Mouse (Mus musculus): ENCODE data around the gene Ereg. TPM values are rescaled to one million over a fixed set of nuclear protein-coding genes. Genes with fewer than 3 reads are reported as not detected.

Ereg gene
- polyA plus RNA-seq, 1 experiment from 2014 or later, result 0.07 TPM

- Histone ChIP-seq H3K27me3 (replicated peaks) (peaks cover 14% of the 10 kb centered on the region), H3K4me3 (peak overlapping the region; percentile 57), H3K9me3 (no peaks in the 10 kb centered on the region), H3K4me2 (peak overlapping the region; percentile 94), H3K36me3 (no peaks in the 10 kb centered on the region), H3K9ac (no peak overlapping the region), H3K4me1 (peaks cover 12% of the 10 kb centered on the region; the same call in 1 of the 2 replicates), H3K27ac (replicated peaks) (no peak overlapping the region)
- no peak for ATAC-seq (ENCODE audit: extremely low read depth, insufficient number of reproducible peaks, low FRiP score, low TSS enrichment)
- 48% methylated on average over 8 of the region's 8 CpGs for whole genome bisulfite sequencing
These were observed 796 bp upstream of the Ereg start for GRCm38 (mm10) chr5:91073626-91074025.

- peak overlapping the region; percentile 57 for H3K4me3 ChIP-seq
- H3K27me3 ChIP-seq (replicated peaks), result peaks cover 14% of the 10 kb centered on the region
- H3K36me3 ChIP-seq, result no peaks in the 10 kb centered on the region
- H3K4me1 ChIP-seq, result peaks cover 12% of the 10 kb centered on the region; the same call in 1 of the 2 replicates
- no peak for ATAC-seq (ENCODE audit: extremely low read depth, insufficient number of reproducible peaks, low FRiP score, low TSS enrichment)
- H3K4me2 ChIP-seq, result peak overlapping the region; percentile 94
- peak overlapping the region; percentile 73 for H3K9ac ChIP-seq
- H3K27ac ChIP-seq (replicated peaks), result no peak overlapping the region
- no peaks in the 10 kb centered on the region for H3K9me3 ChIP-seq
- 22% methylated on average over 8 of the region's 8 CpGs for WGBS
These were observed 396 bp upstream of the Ereg start for GRCm38 (mm10) chr5:91074026-91074425.

- Histone ChIP-seq H3K9me3 (no peaks in the 10 kb centered on the region), H3K4me2 (peak overlapping the region; percentile 94), H3K27me3 (replicated peaks) (peaks cover 14% of the 10 kb centered on the region), H3K9ac (no peak overlapping the region; the same call in 1 of the 2 replicates), H3K27ac (replicated peaks) (no peak overlapping the region), H3K4me3 (peak overlapping the region; percentile 57), H3K36me3 (no peaks in the 10 kb centered on the region), H3K4me1 (peaks cover 12% of the 10 kb centered on the region; the same call in 1 of the 2 replicates)
- 41% methylated on average over 1 of the region's 1 CpGs for WGBS
- no peak for ATAC-seq (ENCODE audit: extremely low read depth, insufficient number of reproducible peaks, low FRiP score, low TSS enrichment)
These were observed 599 bp downstream of the Ereg start for GRCm38 (mm10) chr5:91075021-91075420.

GRCm38 (mm10) chr5:91083016-91083415 lies 8.6 kb downstream of the Ereg start:
- Histone ChIP-seq H3K9ac (no peak overlapping the region), H3K4me2 (no peak overlapping the region), H3K9me3 (no peaks in the 10 kb centered on the region), H3K4me3 (no peak overlapping the region), H3K27me3 (replicated peaks) (no peaks in the 10 kb centered on the region), H3K27ac (replicated peaks) (no peak overlapping the region), H3K4me1 (no peaks in the 10 kb centered on the region), H3K36me3 (no peaks in the 10 kb centered on the region)
- WGBS, result 48% methylated on average over 5 of the region's 5 CpGs
- ATAC-seq (ENCODE audit: extremely low read depth, insufficient number of reproducible peaks, low FRiP score, low TSS enrichment), result no peak

- H3K9ac ChIP-seq, result no peak overlapping the region
- H3K9me3 ChIP-seq, result no peaks in the 10 kb centered on the region
- H3K4me3 ChIP-seq, result no peak overlapping the region
- H3K4me1 ChIP-seq, result no peaks in the 10 kb centered on the region
- no peak overlapping the region for H3K4me2 ChIP-seq
- H3K27ac ChIP-seq (replicated peaks), result no peak overlapping the region
- no peaks in the 10 kb centered on the region for H3K36me3 ChIP-seq
- 55% methylated on average over 5 of the region's 5 CpGs for WGBS
- ATAC-seq (ENCODE audit: extremely low read depth, insufficient number of reproducible peaks, low FRiP score, low TSS enrichment), result no peak
- H3K27me3 ChIP-seq (replicated peaks), result no peaks in the 10 kb centered on the region
These were observed 10.9 kb downstream of the Ereg start for GRCm38 (mm10) chr5:91085291-91085690.

- Histone ChIP-seq H3K4me3 (no peak overlapping the region), H3K4me2 (no peak overlapping the region), H3K36me3 (no peaks in the 10 kb centered on the region), H3K9me3 (no peaks in the 10 kb centered on the region), H3K27ac (replicated peaks) (no peak overlapping the region), H3K9ac (no peak overlapping the region), H3K27me3 (replicated peaks) (no peaks in the 10 kb centered on the region), H3K4me1 (no peaks in the 10 kb centered on the region)
- no peak for ATAC-seq (ENCODE audit: extremely low read depth, insufficient number of reproducible peaks, low FRiP score, low TSS enrichment)
- WGBS, result 83% methylated on average over 3 of the region's 3 CpGs
These were observed 15.9 kb downstream of the Ereg start for GRCm38 (mm10) chr5:91090301-91090700.

- no peak overlapping the region for H3K9ac ChIP-seq
- no peaks in the 10 kb centered on the region for H3K9me3 ChIP-seq
- WGBS, result 80% methylated on average over 10 of the region's 10 CpGs
- H3K27ac ChIP-seq (replicated peaks), result no peak overlapping the region
- no peak for ATAC-seq (ENCODE audit: extremely low read depth, insufficient number of reproducible peaks, low FRiP score, low TSS enrichment)
- no peak overlapping the region for H3K4me2 ChIP-seq
- H3K4me1 ChIP-seq, result no peaks in the 10 kb centered on the region
- H3K36me3 ChIP-seq, result no peaks in the 10 kb centered on the region
- no peaks in the 10 kb centered on the region for H3K27me3 ChIP-seq (replicated peaks)
- H3K4me3 ChIP-seq, result no peak overlapping the region
These were observed 23.6 kb downstream of the Ereg start for GRCm38 (mm10) chr5:91097911-91098614.

GRCm38 (mm10) chr5:91101742-91102141 lies 27.3 kb downstream of the Ereg start:
- H3K27me3 ChIP-seq (replicated peaks), result no peaks in the 10 kb centered on the region
- no peak overlapping the region for H3K9ac ChIP-seq
- H3K27ac ChIP-seq (replicated peaks), result no peak overlapping the region
- H3K9me3 ChIP-seq, result no peaks in the 10 kb centered on the region
- no peak for ATAC-seq (ENCODE audit: extremely low read depth, insufficient number of reproducible peaks, low FRiP score, low TSS enrichment)
- no peak overlapping the region for H3K4me2 ChIP-seq
- WGBS, result 84% methylated on average over 5 of the region's 5 CpGs
- H3K4me1 ChIP-seq, result no peaks in the 10 kb centered on the region
- no peak overlapping the region for H3K4me3 ChIP-seq
- no peaks in the 10 kb centered on the region for H3K36me3 ChIP-seq

- Histone ChIP-seq H3K4me2 (no peak overlapping the region), H3K27me3 (replicated peaks) (no peaks in the 10 kb centered on the region), H3K4me3 (no peak overlapping the region), H3K36me3 (no peaks in the 10 kb centered on the region), H3K9me3 (no peaks in the 10 kb centered on the region), H3K4me1 (no peaks in the 10 kb centered on the region), H3K9ac (no peak overlapping the region), H3K27ac (replicated peaks) (no peak overlapping the region)
- 71% methylated on average over 7 of the region's 7 CpGs for WGBS
- ATAC-seq (ENCODE audit: extremely low read depth, insufficient number of reproducible peaks, low FRiP score, low TSS enrichment), result no peak
These were observed 29.7 kb downstream of the Ereg start for GRCm38 (mm10) chr5:91103943-91104665.

GRCm38 (mm10) chr5:91106248-91106647 lies 31.8 kb downstream of the Ereg start:
- WGBS, result 65% methylated on average over 5 of the region's 5 CpGs
- Histone ChIP-seq H3K4me3 (no peak overlapping the region), H3K4me1 (no peaks in the 10 kb centered on the region), H3K27me3 (replicated peaks) (no peaks in the 10 kb centered on the region), H3K9ac (no peak overlapping the region), H3K9me3 (no peaks in the 10 kb centered on the region), H3K36me3 (no peaks in the 10 kb centered on the region), H3K4me2 (no peak overlapping the region), H3K27ac (replicated peaks) (no peak overlapping the region)
- no peak for ATAC-seq (ENCODE audit: extremely low read depth, insufficient number of reproducible peaks, low FRiP score, low TSS enrichment)

- 77% methylated on average over 6 of the region's 6 CpGs for WGBS
- no peaks in the 10 kb centered on the region for H3K27me3 ChIP-seq (replicated peaks)
- no peaks in the 10 kb centered on the region for H3K9me3 ChIP-seq
- H3K27ac ChIP-seq (replicated peaks), result no peak overlapping the region
- no peak overlapping the region for H3K4me3 ChIP-seq
- no peak for ATAC-seq (ENCODE audit: extremely low read depth, insufficient number of reproducible peaks, low FRiP score, low TSS enrichment)
- H3K4me1 ChIP-seq, result no peaks in the 10 kb centered on the region
- H3K4me2 ChIP-seq, result no peak overlapping the region
- H3K36me3 ChIP-seq, result no peaks in the 10 kb centered on the region
- no peak overlapping the region for H3K9ac ChIP-seq
These were observed 35.7 kb downstream of the Ereg start for GRCm38 (mm10) chr5:91110023-91110670.

Data from heart, embryonic 13.5 days (tissue).